Mouse (Mus musculus): ENCODE measurements around the gene Panx1.

The Panx1 gene

DNA sequence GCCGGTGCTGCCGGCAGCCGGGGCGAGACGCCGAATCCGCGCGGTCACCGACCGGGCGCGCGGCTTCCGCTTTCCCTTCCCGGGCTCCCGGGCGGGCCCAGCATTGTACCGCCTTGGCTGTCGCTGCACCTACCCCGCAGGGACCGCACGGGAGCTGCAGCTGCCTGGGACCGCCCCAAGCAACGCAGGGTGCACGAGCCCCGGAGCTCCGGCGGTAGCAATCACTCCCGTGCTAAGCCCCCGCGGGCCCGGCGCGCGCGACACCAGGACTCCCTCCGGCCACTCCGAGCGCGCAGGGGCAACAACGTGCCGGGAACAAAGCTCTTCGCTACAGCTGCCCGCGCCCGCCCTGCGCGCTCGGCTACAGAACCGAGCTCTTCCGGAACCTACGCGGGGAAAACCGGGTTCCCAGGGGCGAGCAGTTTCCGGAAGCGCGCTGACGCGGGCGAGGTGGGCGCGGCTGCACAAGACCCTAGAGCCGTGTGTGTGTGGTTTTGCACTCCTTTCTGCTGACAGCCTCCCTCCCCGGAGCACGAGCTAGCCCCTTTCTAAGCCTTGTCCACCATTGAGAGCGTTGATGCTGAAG, at the start of gene Panx1:
Gene Panx1 (minus strand): TSS at position 395 of the 586 bp plus-strand sequence.
- DNase-seq: peak; percentile 39

DNA sequence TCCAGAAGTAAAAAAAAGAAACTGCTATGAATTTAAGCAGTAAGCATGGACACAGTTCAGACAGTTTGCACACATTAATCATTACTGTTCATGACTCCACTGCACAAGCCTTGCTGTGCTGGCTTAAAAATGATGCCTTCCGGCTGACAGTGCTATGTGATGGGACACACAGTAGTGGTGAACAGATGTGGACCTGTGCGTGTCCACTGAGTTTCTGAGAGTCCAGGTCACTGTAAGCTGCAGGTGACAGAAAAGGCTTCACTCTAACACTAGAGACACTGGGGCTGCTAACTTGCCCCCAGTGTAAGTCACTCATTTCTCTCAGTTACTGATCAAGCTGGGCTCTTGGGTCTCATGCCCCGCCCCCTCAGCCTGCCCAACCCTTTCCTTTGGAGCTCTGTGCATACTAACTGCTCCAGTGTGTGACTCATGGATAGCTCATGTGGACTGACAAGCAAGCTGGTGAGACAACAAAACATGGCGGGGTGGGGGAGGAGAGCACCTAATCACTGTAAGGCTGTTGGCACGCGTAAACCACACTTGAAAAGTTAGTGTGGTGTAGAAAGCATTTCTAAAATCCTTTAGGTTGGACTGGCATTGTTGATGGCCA, 23.5 kb upstream of the Panx1 start:
- DNase-seq: no peak

DNA sequence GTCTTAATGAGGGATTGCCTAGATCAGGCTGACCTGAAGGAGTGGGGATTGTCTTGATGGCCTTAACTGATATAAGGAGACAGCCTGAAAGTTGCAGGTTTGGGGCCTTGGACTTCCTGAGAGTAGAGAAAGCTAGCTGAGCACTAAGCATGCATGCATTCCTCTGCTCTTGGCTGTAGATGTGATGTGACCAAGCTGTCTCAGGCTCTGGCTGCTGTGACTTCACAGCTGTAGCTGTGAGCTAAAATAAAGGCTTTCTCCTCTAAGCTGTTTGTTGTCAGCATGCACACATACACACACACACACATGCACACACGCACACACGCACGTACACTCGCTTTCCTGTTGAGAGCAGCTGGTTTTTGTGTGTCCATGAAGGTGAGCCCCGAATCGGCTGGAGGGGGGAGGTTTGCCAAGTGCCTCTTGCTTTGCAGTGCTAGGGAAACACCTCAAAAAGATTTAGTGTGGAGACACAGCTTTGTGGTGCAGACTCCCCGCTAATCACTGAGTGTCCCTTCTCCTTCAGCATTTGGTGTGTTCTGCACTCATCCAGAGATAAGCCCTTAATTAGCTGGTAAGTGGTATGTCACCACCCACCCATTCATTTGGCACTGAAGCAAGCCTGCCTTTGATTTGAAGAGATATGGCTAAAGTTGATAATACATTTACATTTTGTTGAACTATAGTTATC, 22.9 kb upstream of the Panx1 start:
- DNase-seq: no peak

DNA sequence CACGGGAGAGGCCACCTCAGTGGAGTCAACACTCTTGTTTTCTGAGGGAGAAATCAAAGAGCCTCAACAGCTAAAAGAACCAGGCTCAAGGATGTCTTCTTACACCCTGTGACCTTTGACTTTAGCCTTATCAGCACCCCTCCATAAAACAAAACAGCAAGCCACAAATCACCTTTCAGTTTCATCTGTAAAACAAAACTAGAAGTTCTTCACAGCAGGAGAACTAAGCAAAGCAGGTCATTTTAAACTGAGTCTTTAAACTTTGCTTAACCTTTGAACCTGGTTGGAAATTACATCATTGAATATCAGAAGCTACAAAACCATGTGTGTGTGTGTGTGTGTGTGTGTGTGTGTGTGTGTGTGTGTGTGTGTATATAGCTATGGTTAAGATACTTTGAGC, 18.9 kb upstream of the Panx1 start:
- no peak for DNase-seq

DNA sequence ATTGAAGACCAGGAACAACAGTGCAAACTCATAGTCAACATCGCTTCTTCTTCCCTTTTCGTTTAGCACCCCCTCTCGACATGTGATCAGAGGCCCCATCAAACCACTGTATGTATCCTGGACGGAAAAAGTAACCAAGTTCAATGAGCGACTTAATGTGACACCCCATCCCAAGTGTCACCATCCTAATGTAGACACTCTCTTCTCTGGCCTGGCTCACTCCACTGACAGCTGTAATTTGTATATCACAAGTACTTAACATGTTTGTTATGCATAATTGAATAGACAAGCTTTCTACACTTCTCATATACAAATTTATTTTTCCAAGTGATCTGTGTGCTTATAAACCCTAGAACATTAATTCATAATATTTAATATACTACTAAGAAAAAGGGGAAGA, 15.6 kb upstream of the Panx1 start:
- DNase-seq: no peak

DNA sequence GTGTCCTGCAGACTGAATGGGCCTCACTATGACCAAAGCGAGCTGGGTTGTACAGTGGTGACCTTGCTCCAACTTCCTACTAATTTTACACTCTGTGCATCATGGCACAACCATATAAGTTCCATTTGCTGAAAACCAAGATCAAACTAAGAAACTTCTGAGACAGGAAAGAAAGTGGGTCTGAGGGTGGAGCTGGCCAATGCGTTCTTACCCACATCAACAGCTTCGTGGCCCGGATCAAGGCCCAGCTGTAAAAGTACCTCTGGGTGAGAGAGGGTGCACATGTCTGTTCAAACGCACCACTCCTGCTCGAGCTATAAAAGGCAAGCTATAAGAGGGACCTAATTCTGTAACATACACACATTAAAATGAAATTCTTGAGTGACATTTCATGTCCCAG, 14.7 kb upstream of the Panx1 start:
- no peak for DNase-seq

DNA sequence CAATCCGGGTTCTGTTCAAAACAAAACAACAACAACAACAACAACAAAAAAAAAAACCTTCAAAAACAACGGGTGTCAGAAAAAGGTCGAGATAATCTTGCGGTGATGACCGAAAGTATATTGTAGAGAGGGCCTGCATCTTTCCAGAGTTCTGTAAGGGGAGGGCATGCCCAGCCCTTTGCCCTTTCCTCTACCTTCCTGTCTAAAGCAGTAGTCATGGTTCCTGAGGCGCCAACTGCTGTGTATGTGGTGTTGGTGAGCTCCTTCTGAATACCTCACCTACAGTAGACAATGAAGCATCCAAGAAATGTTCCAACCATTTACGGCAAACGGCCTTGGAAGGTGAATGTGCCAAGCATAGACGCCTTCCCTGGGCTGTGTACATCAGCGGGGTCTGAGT, 462 bp upstream of the Panx1 start:
- no peak for DNase-seq

DNA sequence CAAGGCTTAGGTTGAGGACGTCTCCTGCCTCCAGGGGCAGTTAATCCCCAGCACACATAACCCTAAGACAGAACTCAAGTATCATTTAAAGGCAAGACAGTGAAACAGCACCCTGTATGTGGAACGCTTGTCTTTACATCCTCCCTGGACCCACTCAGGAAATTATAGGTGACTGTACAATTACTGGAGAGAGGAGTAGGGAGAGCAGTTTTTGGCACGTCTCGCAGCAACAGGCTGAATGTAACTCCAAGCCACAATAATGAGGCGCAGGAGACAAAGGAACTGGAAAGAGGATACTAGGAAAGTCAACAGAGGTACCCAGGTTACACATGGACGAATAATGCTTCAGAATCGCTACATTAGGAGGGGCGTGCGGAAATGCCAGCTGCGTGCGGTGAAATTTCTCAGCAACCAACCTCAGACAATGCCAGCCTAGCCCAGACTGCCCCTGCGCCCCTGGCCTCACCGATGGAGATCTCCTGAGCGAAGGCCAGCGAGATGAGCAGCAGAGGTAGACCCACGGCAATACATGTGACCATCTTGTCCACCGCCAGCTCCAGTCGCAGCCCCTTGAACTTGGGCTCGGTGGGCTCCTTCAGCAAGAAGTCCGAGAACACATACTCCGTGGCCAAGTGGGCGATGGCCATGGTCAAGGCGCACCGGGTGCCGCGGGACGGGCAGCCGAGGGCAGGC, 741 bp downstream of the Panx1 start:
- no peak for DNase-seq

DNA sequence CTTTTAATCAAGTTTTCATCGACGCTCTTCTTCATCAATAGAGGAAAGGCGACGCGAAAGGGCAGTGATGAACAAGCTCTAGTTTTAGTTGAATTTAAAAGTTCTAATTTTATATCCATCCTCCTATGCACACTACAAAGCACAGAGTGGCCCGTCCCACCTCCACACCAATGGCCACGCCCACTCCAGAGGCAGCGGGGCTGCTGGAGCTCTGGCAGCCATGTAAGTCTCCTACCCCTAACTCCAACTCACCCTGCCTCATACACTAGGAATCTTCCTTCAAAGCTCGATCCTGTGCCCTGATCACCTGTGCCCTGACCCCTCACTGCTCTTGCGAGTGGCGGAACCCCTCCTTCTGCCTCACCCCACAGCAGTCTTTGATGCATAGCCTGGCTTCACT, 3.7 kb downstream of the Panx1 start:
- DNase-seq: no peak

DNA sequence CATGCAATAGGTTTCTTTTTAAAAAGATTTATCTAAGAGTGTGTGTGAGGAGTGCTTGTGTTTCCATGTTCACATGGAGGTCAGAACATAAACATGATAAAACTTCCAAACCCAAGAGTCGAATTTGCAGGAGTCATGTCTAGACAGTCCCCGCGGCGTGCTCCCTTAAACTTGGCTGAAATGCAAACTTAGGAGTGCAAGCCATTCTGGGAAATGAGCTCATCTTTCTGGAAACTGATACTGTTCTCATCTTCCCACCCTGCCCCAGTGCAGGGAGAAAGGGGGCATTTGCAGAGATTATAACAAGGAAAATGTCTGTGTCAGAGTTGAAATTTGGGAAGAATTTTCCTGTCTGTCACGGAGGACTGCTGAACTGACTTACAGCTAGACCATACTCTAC, 5.4 kb downstream of the Panx1 start:
- no peak for DNase-seq

DNA sequence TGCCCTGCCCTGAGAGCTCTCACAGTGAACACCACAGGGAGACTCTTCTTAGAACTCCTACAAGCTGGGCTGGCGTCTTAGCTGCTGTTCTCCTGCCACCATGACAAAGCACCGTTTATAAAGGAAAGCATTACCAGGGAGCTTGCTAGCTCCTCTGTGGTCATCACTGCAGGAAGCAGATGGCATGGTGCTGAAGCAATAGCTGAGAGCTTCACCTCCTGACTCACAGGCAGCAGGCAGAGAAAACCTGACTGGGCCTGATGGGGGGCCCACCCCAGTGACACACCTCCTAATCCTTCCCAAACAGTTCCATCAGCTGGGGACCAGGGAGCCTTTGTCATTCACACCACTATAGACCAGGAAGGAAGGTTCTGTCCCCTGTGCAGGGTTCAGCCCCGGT, 7.6 kb downstream of the Panx1 start:
- no peak for DNase-seq

DNA sequence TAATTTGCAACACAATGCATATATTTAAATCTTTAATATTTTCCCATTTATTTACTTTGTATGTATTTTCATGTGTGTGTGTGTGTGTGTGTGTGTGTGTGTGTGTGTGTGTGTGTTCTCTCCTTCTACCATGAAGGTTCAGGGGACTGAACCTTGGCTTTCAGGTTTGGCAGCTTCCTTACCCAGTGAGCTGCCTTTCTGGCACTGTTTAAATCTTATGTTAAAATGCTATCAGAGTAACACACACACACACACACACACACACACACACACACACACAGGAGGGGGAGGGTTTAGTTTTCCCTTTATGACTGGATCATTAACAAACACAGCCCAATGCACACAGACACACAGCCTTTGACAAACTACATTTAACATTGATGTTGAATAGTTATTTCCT, 8.0 kb downstream of the Panx1 start:
- DNase-seq: no peak

DNA sequence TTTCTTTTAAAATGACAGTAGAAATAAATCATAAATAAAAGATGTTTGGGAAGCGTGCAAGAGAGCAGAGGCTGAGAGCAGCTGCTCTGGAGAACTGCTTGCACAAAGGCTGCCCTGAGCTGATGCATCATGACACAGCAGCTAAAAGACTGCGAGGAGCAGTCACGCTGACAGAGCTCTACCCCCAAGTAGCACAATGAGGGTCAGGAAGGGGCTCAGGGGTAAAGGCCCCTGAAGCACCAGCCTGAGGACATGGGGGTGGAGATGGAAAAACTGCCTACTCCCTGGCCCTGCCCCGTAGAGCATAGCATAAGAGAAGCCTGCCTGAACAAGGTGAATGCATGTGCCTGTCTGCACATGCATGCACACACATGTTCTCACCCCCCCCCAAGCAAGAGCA, 8.5 kb downstream of the Panx1 start:
- no peak for DNase-seq

DNA sequence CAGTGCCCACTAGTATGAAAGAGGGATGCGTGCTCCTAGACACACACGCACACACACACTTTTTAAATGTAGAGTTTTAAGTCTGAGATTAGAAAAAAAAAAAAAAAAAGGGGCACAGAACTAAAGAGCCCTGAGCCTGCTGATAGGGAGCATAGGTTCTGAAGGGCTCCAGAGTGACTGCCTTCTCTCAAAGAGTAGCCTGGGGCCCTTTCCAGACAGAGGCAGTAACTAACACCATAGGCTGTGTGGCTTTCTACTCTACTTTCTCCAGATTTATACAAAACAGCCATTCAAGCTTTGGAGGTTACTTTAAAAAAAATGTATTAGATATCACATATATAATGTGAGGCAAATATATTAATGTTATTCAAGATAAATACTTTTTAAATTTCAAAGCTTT, 8.9 kb downstream of the Panx1 start:
- no peak for DNase-seq

DNA sequence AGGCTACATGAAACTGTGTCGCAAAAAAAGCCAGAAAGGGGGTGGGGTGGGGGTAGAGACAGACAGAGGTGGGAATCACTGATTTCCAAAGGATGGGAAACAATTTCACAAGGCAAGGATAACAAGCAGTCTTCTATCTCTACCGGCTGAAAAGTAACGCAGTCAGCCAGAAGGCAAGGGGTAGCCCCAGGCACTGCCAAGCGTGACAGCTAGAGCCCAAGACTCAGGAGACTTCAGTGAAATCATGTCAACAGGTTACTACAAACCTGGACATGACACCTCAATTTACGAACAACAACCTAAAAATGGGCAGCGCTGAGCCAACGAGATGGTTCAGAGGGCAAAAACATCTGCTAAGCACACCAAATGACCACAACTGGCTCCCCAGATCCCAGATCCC, 9.3 kb downstream of the Panx1 start:
- DNase-seq: no peak

DNA sequence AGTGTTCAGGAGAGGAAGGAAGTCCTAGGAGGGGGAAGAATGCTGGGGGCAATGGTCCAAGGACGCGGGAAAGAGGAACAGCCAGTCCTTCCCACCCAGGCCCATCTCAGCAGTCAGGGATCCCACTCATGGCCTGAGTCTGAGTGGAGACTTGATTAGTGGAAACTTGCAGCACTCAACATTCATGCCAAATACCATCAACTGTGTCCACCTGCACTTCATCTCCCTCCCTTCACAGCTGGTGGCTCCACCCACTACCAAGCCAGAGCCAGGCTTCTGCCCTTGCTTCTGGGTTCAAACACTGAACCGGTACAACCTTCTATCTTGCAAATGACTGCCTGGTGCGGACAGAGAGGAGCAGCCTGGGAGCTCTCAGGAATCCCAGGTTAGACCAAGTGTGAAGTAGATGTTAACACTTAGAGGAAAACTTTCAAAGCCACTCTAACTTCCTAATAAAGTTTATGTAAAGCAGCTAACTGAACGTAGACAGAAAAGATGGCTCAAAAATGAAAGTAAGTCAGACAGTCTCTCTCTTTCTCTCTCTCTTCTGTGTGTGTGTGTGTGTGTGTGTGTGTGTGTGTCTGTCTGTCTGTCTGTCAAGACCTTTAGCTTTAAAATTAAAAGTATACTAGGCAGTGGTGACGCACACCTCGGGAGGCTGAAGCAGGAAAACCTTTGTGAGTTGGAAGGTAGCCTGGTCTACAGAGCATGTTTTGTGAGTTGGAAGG, 10.6 kb downstream of the Panx1 start:
- DNase-seq: peak; percentile 14

DNA sequence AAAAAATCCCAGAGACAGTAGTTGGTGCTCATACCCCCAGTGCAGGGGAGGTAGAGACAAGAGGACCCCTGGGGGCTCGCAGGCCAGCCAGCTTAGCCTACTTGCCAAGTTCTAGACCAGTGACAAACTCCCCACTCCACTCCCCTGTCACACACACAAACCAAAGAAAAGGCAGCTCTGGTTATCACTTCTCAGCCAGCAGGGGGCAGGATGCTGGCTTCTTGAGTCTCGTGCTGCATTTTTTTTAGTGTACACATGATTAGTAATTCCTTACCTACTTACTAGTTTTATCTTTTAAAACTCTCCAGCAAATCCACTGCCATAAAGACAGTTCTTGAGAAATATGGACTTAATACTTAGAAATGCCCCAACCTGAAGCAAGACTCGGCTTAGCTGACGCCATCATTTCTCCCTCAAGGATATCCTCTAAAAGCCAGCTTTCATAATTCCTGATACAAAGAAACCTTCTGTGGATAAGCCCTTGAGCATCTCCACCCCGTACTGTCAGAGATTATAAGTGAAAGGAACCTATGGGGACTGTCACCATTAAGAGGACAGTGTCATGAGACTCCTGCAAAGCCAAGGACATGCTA, 11.6 kb downstream of the Panx1 start:
- DNase-seq: peak; percentile 38

DNA sequence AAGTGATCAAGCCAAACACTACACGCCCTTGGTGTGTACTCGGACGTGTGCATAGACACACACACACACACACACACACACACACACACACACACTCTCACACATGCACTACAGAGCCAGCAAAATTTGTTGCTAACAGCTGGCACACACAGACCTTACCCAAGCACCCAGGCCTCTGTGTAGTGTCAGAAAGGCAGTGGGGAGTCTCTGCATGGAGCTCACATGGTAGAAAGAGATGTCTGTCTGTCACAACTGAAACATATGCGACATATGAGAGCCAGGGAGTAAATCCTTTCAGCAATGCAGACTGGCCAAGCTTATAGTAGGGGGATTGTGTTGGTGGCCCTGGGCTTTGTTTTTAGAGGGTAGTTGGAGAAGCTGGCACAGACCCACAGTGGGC, 12.5 kb downstream of the Panx1 start:
- DNase-seq: no peak

DNA sequence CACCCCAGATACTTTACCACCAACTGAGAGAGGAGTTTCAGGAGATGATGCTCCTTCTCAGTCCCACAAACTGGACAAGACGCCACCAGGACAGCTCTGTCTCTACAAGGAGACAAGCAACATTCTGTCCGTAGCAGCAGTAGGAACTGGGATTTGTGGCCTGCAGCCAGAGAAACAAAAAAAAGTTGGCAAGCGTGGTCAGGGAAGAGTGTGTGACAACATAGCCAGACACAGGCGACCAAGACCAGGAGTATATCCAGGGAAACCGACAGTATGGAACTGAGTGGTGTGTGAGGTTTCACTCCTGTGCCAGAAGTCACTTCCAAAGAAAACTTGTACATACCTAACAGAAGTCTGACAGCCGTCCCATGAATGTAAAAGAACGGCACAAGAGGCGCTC, 14.5 kb downstream of the Panx1 start:
- peak; percentile 21 for DNase-seq

DNA sequence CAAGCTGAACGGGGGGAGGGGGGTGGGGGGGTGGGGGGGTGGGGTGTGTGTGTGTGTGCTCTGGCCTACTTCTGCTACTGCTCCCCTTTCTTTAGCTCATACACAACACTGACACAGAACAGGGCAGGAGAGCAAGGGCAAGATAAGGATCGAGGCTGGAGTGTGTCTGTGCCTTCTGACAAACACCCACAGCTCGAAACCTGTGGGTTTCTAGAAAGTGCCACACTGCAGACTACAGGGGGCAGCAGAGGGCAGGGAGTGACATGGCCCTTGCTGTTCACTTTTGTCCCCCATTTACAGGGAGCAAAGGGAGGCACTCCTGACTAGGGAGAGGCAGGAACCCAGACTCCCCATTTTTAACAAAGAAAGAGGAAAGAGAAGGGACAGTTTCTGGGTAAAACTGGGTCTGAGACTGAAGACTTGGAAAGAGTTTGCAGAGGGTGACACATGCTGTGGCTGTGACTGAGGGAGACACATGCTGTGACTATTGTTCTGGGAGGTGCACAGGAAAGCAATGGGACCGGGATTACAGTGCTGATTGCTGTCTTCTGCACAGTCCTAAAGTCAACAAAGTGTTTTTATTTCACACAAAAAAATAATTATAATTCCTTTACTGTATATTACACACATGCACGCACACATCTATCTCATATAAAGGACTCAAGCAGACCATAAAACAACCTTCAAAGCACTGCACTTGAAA, 16.1 kb downstream of the Panx1 start:
- DNase-seq: peak; percentile 24

DNA sequence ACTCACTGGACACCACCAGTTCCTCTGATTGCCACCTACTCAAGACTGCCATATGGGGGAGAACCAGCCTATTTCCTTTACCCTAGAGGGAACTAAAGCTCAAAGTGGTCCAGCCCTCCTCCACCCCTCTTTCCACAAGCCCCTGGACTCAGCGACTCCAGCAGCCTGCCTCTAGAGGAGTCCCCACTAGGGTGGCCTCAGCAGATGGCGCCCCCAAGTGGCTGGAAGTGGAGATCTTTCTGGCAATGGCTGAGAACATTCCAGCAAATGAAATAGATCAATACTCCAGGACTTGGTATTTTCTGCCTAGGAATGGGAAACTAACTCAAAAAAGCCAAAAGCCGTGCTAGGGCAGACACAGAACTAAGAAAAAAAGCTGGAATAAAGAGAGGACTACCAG, 17.6 kb downstream of the Panx1 start:
- no peak for DNase-seq

DNA sequence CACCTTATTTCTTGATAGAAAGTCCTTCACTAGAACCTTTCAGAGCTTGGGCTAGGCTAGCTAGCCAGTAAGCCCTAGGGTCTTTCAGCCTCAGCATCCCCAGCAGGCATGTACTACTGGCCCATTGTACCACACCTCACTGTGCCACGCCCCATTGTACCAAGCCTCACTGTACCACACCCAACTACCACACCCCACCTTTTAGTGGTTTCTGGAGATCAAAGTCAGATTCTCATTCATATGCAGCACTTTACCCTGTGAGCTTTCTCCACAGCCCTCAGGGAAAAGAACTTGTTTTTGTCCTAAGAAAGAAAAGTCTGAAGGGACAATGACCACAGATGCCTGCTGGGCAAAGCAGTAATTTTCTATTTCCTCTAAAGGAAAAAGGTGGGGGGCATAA, 22.2 kb downstream of the Panx1 start:
- DNase-seq: no peak

Data from kidney, adult 9 months (tissue).